Mouse (Mus musculus) brain, embryonic 14.5 days (tissue): Measurements from ENCODE around the gene Dennd1a.

Experiments
- CTCF ChIP-seq: fragments of 200-500 bp; IDR thresholded peaks from 2 replicates; pipeline ENCODE4 v1.5.1; 2012; ENCODE audit warnings: inconsistent platforms, mild to moderate bottlenecking, moderate library complexity, borderline replicate concordance; ENCODE audit not compliant: insufficient read depth, insufficient read length; ENCODE audit errors: extremely low read depth
- POLR2A ChIP-seq: fragments of 200-500 bp; IDR thresholded peaks from 2 replicates; pipeline ENCODE4 v1.6.1; 2012; ENCODE audit warnings: mild to moderate bottlenecking, inconsistent platforms, borderline replicate concordance; ENCODE audit not compliant: poor library complexity, insufficient read depth, insufficient read length, severe bottlenecking; ENCODE audit errors: extremely low read depth

- TF ChIP-seq CTCF = no peak
- TF ChIP-seq POLR2A = no peak
These were observed 102.2 kb downstream of the Dennd1a start for GRCm38 (mm10) chr2:38184977-38185376.
